Mouse (Mus musculus): ENCODE measurements around the gene 4933411K16Rik. TPM values are rescaled to one million over a fixed set of nuclear protein-coding genes. Genes with fewer than 3 reads are reported as not detected.
"Not testable (repeated sequence)": the region's sequence is repeated elsewhere in the genome, so short reads cannot be mapped to it uniquely, and the experiment has no call there.

Gene 4933411K16Rik
- polyA plus RNA-seq, 1 experiment from 2014 or later: not detected

DNA sequence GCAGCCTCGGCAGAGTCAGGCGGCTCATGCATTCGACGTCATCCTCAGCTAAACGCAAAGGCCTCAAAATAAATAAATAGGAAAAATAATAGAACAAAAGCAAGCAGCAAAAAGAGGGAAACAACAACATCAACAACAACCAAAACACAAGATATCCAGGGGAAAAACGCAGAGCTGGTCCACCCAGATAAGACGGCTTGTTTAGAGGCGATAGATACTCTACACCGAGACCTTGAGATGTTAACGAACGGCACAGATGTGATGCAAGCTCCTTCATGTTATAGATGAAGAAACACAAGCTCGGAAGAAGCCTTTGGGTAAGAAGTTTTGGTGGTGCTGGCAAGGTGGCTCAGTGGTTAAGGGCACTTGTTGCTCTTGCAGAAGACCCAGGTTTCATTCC is 27.0 kb downstream of the 4933411K16Rik start:
- no peaks in the 10 kb centered on the region for H3K4me1 ChIP-seq (ENCODE audit: control insufficient read depth, insufficient read depth, low read length)
- no peak for DNase-seq
- H3K4me2 ChIP-seq (ENCODE audit: low read length): no peak overlapping the region
- no peak overlapping the region for H3K4me3 ChIP-seq (replicated peaks; ENCODE audit: low read depth, low read length)
- H3K27me3 ChIP-seq (ENCODE audit: control insufficient read depth, insufficient read depth, low read length): no peaks in the 10 kb centered on the region
- ATAC-seq (ENCODE audit: low FRiP score, low TSS enrichment): no peak
- peaks cover 44% of the 10 kb centered on the region for H3K36me3 ChIP-seq (ENCODE audit: control insufficient read depth, insufficient read depth, low read length)
- H3K27ac ChIP-seq (replicated peaks; ENCODE audit: low read depth, low read length): no peak overlapping the region
- no peak overlapping the region for H3K9ac ChIP-seq (replicated peaks; ENCODE audit: low read length)
- H3K9me3 ChIP-seq (ENCODE audit: control insufficient read depth, low read length): no peaks in the 10 kb centered on the region
- 95% methylated on average over 12 of the region's 12 CpGs for WGBS

DNA sequence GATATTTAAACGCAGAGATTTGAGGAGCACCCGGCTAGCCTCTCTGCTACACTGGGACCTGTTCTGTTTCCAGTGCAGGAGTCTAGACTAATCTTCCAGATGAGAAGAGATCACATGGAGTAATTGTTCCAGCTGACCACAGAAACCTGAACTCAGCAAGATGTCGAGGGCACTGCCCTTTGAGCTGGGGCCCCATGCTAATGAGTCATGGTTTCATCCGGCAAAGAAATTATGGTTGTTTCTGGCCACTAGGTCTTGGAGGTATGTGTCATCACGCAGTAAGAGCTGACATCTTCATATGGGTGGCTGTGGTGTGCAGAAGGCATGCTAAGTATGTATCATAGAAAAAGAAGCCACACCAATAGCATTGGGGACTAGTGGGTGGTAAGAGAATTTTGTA is 27.9 kb downstream of the 4933411K16Rik start:
- WGBS: 77% methylated on average over 5 of the region's 5 CpGs
- Histone ChIP-seq H3K4me1 (ENCODE audit: control insufficient read depth, insufficient read depth, low read length) (no peaks in the 10 kb centered on the region), H3K36me3 (ENCODE audit: control insufficient read depth, insufficient read depth, low read length) (peaks cover 35% of the 10 kb centered on the region), H3K4me2 (ENCODE audit: low read length) (no peak overlapping the region), H3K27me3 (ENCODE audit: control insufficient read depth, insufficient read depth, low read length) (no peaks in the 10 kb centered on the region), H3K4me3 (replicated peaks; ENCODE audit: low read depth, low read length) (no peak overlapping the region), H3K9ac (replicated peaks; ENCODE audit: low read length) (no peak overlapping the region), H3K9me3 (ENCODE audit: control insufficient read depth, low read length) (no peaks in the 10 kb centered on the region), H3K27ac (replicated peaks; ENCODE audit: low read depth, low read length) (no peak overlapping the region)
- ATAC-seq (ENCODE audit: low FRiP score, low TSS enrichment) (no peak), DNase-seq (no peak)

DNA sequence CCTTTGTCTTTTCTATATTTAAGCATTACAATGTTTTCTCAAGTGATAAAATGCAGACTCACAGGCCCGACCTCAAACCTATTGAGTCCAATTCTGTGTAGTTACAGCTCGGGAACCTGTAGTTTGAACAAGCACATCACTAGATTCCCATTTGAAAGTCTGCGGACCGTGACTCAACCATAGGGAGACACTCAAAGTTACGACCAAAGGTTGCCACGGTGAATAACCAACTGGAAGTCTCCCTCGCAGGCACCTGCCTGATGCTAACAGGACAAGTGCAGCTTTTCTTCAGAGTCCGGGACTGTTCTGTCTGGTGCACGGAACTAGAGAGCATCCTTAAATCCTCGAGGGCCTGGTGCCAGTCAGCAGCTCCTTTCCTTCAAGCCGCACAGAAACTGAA is 28.4 kb downstream of the 4933411K16Rik start:
- Histone ChIP-seq H3K27me3 (ENCODE audit: control insufficient read depth, insufficient read depth, low read length) (no peaks in the 10 kb centered on the region), H3K36me3 (ENCODE audit: control insufficient read depth, insufficient read depth, low read length) (peaks cover 30% of the 10 kb centered on the region), H3K9ac (replicated peaks; ENCODE audit: low read length) (no peak overlapping the region), H3K4me2 (ENCODE audit: low read length) (no peak overlapping the region), H3K9me3 (ENCODE audit: control insufficient read depth, low read length) (no peaks in the 10 kb centered on the region), H3K27ac (replicated peaks; ENCODE audit: low read depth, low read length) (no peak overlapping the region), H3K4me1 (ENCODE audit: control insufficient read depth, insufficient read depth, low read length) (no peaks in the 10 kb centered on the region), H3K4me3 (replicated peaks; ENCODE audit: low read depth, low read length) (no peak overlapping the region)
- ATAC-seq (ENCODE audit: low FRiP score, low TSS enrichment) (no peak), DNase-seq (no peak)
- WGBS: 69% methylated on average over 11 of the region's 11 CpGs

DNA sequence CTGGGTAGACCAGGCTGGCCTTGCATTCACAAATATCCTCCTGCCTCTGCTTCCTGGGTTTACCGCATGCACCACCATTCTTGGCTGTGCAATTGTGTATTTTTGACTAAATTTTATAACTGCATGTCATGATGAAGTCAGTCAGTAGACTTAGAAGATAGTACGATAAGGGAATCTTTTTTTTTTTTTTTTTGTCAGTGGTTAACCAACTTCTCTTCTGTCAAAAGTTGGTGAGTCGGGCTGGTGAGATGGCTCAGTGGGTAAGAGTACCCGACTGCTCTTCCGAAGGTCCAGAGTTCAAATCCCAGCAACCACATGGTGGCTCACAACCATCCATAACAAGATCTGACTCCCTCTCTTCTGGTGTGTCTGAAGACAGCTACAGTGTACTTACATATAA is 29.6 kb downstream of the 4933411K16Rik start:
- not testable (repeated sequence) for H3K9ac ChIP-seq (replicated peaks; ENCODE audit: low read length); H3K4me1 ChIP-seq (ENCODE audit: control insufficient read depth, insufficient read depth, low read length); H3K9me3 ChIP-seq (ENCODE audit: control insufficient read depth, low read length); DNase-seq; ATAC-seq (ENCODE audit: low FRiP score, low TSS enrichment); H3K27ac ChIP-seq (replicated peaks; ENCODE audit: low read depth, low read length); H3K4me2 ChIP-seq (ENCODE audit: low read length); H3K27me3 ChIP-seq (ENCODE audit: control insufficient read depth, insufficient read depth, low read length); H3K4me3 ChIP-seq (replicated peaks; ENCODE audit: low read depth, low read length)
- H3K36me3 ChIP-seq (ENCODE audit: control insufficient read depth, insufficient read depth, low read length): peaks cover 18% of the 10 kb centered on the region
- 95% methylated on average over 5 of the region's 5 CpGs for WGBS

DNA sequence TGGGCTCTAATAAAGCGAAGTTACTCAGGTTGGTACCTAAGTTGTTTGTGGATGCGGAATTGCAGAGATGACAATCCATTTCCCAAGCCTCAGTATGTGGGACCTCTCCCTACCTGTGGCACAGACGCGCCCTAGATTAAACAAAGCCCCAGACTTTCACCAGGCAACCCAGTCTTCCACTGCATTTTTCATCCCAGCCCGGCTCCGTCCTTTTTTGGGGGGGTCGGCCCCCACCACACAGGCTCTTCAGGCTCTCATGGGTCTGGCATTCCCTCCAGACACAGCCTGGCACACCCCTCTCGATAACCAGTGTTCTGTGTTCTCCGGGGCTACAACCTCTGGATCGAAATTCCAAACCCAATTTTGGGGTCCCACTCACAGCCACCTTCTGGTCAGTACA is 33.6 kb downstream of the 4933411K16Rik start:
- Histone ChIP-seq H3K4me3 (replicated peaks; ENCODE audit: low read depth, low read length) (peak overlapping the region; percentile 80), H3K4me2 (ENCODE audit: low read length) (peak overlapping the region; percentile 80), H3K9me3 (ENCODE audit: control insufficient read depth, low read length) (no peaks in the 10 kb centered on the region), H3K9ac (replicated peaks; ENCODE audit: low read length) (peak overlapping the region; percentile 82), H3K4me1 (ENCODE audit: control insufficient read depth, insufficient read depth, low read length) (peaks cover 13% of the 10 kb centered on the region), H3K27me3 (ENCODE audit: control insufficient read depth, insufficient read depth, low read length) (no peaks in the 10 kb centered on the region), H3K36me3 (ENCODE audit: control insufficient read depth, insufficient read depth, low read length) (no peaks in the 10 kb centered on the region), H3K27ac (replicated peaks; ENCODE audit: low read depth, low read length) (peak overlapping the region; percentile 58)
- 6% methylated on average over 10 of the region's 10 CpGs for WGBS
- ATAC-seq (ENCODE audit: low FRiP score, low TSS enrichment): no peak
- DNase-seq: no peak

DNA sequence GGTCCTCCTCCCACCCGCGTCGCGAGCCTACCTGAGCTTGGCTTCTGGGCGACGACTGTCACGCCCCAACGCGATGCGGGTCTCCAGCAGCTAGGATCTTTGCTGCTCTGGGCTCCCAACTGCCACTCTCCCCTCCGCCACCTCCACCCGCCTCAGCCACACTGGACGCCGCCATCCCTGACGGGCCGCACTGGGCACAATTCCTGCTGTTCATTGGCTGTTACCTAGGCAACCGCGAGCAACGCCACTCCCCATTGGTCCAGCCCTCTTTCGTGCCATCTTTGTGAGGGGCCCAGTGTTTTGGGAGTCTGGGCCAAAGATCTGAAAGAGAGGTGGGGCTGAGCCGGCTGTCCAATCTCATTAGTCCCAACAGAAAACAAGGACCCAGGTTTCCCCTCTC is 34.1 kb downstream of the 4933411K16Rik start, which contains the start of gene Morn4:
TSS of gene Morn4 (minus strand) at position 192 of the 400 bp plus-strand sequence.
- peak; percentile 96 for DNase-seq
- Histone ChIP-seq H3K4me1 (ENCODE audit: control insufficient read depth, insufficient read depth, low read length) (peaks cover 16% of the 10 kb centered on the region), H3K9ac (replicated peaks; ENCODE audit: low read length) (peak within 1 kb of the TSS; percentile 82), H3K36me3 (ENCODE audit: control insufficient read depth, insufficient read depth, low read length) (no peaks in the 10 kb centered on the region), H3K27ac (replicated peaks; ENCODE audit: low read depth, low read length) (peak within 1 kb of the TSS; percentile 58), H3K9me3 (ENCODE audit: control insufficient read depth, low read length) (no peaks in the 10 kb centered on the region), H3K27me3 (ENCODE audit: control insufficient read depth, insufficient read depth, low read length) (no peaks in the 10 kb centered on the region), H3K4me3 (replicated peaks; ENCODE audit: low read depth, low read length) (peak within 1 kb of the TSS; percentile 80), H3K4me2 (ENCODE audit: low read length) (peak within 1 kb of the TSS; percentile 80)
- ATAC-seq (ENCODE audit: low FRiP score, low TSS enrichment): peak; percentile 88
- under 1% methylated on average over 21 of the region's 21 CpGs for WGBS

DNA sequence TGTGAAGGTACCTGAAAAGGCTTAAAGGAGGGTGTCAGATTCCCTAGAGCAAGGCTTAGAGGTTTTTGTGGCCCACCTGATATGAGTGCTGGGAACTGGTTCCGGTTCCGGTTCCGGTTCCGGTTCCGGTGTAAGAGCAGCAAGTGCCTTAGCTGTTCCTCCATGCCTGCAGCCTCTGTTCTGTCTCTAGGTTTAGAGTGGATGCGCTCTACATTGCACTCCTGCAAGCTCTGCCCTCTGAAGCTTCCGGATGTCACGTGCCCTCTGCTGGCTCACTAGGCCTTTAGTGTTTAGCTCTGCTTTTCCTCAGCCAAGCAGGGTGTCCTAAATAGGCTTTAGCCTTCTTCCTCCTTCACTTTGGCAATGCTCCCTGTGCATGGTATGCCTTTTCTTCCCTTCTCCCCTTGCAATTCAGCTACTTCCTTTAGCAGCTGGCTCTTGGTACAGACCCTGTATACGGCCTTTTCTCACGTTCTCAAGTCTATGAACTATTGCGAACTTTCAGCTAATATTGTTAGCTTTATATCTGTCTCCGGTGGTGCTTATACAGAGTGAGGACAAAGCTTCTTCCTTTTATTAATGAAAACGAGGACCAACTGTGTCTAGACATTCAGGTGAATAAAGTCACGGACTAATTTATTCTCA is 37.2 kb downstream of the 4933411K16Rik start:
- H3K36me3 ChIP-seq (ENCODE audit: control insufficient read depth, insufficient read depth, low read length): no peaks in the 10 kb centered on the region
- H3K27ac ChIP-seq (replicated peaks; ENCODE audit: low read depth, low read length): peak overlapping the region; percentile 66
- H3K4me1 ChIP-seq (ENCODE audit: control insufficient read depth, insufficient read depth, low read length): peaks cover 21% of the 10 kb centered on the region
- WGBS: 21% methylated on average over 14 of the region's 14 CpGs
- peak; percentile 58 for DNase-seq
- no peaks in the 10 kb centered on the region for H3K9me3 ChIP-seq (ENCODE audit: control insufficient read depth, low read length)
- no peak for ATAC-seq (ENCODE audit: low FRiP score, low TSS enrichment)
- H3K27me3 ChIP-seq (ENCODE audit: control insufficient read depth, insufficient read depth, low read length): no peaks in the 10 kb centered on the region
- peak overlapping the region; percentile 34 for H3K4me3 ChIP-seq (replicated peaks; ENCODE audit: low read depth, low read length)
- peak overlapping the region; percentile 69 for H3K4me2 ChIP-seq (ENCODE audit: low read length)
- H3K9ac ChIP-seq (replicated peaks; ENCODE audit: low read length): no peak overlapping the region

DNA sequence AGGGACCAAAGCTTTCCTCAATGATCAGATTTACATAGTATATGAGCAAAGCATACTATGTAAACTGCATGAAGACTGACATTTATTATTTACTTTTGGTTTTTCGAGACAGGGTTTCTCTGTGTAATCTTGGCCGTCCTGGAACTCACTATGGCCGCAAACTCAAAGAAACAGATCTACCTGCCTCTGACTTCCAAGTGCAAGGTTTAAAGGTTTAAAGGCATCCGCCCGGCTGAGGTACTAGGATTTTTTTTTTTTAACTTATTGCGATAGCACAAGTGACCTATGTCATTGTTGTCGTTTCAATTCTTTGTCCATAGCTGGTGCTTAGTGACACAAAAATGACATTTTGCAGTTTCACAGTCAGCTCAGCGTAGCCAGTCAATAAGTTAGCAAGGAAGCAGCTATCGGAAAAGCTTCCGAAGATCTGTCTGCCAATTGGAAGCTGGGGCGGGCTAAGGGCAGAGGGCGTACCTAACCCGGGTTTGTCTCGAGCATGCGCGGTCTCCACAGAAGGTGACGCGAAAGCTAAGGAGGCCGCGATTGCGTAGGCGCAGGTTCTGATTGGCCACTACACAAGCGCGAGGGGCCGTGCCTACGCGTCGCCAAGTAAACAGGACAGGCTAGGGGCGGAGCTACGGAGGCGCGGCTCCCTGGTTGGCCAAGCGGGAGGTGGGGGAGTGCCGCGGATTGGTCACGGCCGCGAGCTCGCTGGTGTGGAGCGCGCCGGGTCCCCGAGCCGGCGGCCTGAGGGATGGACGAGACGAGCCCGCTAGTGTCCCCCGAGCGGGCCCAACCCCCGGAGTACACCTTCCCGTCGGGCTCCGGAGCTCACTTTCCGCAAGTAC is 37.9 kb downstream of the 4933411K16Rik start, which contains the start of gene Pi4k2a:
TSS of gene Pi4k2a (plus strand) at position 723 of the 848 bp plus-strand sequence.
- Histone ChIP-seq H3K9me3 (ENCODE audit: control insufficient read depth, low read length) (no peaks in the 10 kb centered on the region), H3K4me1 (ENCODE audit: control insufficient read depth, insufficient read depth, low read length) (peaks cover 21% of the 10 kb centered on the region), H3K27me3 (ENCODE audit: control insufficient read depth, insufficient read depth, low read length) (no peaks in the 10 kb centered on the region), H3K9ac (replicated peaks; ENCODE audit: low read length) (peak within 1 kb of the TSS; percentile 86), H3K4me2 (ENCODE audit: low read length) (peak within 1 kb of the TSS; percentile 87), H3K27ac (replicated peaks; ENCODE audit: low read depth, low read length) (peak within 1 kb of the TSS; percentile 86), H3K36me3 (ENCODE audit: control insufficient read depth, insufficient read depth, low read length) (no peaks in the 10 kb centered on the region), H3K4me3 (replicated peaks; ENCODE audit: low read depth, low read length) (peak within 1 kb of the TSS; percentile 76)
- DNase-seq (peak; percentile 100), ATAC-seq (ENCODE audit: low FRiP score, low TSS enrichment) (peak; percentile 98)
- WGBS: 1% methylated on average over 55 of the region's 55 CpGs

All from midbrain, embryonic 14.5 days (tissue).